Mouse (Mus musculus): ENCODE measurements around the gene H3f3a. TPM values are rescaled to one million over a fixed set of nuclear protein-coding genes. Genes with fewer than 3 reads are reported as not detected.
A peak's percentile ranks its signal among the peaks of the same experiment; 100 is the strongest.

H3f3a gene
- polyA plus RNA-seq, 1 experiment from 2014 or later: 2,888 TPM

- peaks cover 42% of the 10 kb centered on the region for H3K4me1 ChIP-seq (ENCODE audit: control insufficient read depth, insufficient read depth, low read length)
- H3K9ac ChIP-seq (ENCODE audit: low read depth, low read length): peak overlapping the region; percentile 99
- peak overlapping the region; percentile 59 for H3K4me2 ChIP-seq (ENCODE audit: low read length)
- peaks cover 10% of the 10 kb centered on the region for H3K36me3 ChIP-seq (ENCODE audit: control insufficient read depth, insufficient read depth, low read length)
- ATAC-seq: peak; percentile 51
- H3K9me3 ChIP-seq (replicated peaks; ENCODE audit: control insufficient read depth, low read length, poor library complexity, severe bottlenecking): no peaks in the 10 kb centered on the region
- no peaks in the 10 kb centered on the region for H3K27me3 ChIP-seq (ENCODE audit: control insufficient read depth, insufficient read depth, low read depth, low read length)
- H3K4me3 ChIP-seq (ENCODE audit: low read depth, low read length): peak overlapping the region; percentile 99
- H3K27ac ChIP-seq (ENCODE audit: low read length): peak overlapping the region; percentile 100
- WGBS: under 1% methylated on average over 71 of the region's 71 CpGs
These were observed 1.0 kb downstream of the H3f3a start for GRCm38 (mm10) chr1:180812463-180813408.

DNA sequence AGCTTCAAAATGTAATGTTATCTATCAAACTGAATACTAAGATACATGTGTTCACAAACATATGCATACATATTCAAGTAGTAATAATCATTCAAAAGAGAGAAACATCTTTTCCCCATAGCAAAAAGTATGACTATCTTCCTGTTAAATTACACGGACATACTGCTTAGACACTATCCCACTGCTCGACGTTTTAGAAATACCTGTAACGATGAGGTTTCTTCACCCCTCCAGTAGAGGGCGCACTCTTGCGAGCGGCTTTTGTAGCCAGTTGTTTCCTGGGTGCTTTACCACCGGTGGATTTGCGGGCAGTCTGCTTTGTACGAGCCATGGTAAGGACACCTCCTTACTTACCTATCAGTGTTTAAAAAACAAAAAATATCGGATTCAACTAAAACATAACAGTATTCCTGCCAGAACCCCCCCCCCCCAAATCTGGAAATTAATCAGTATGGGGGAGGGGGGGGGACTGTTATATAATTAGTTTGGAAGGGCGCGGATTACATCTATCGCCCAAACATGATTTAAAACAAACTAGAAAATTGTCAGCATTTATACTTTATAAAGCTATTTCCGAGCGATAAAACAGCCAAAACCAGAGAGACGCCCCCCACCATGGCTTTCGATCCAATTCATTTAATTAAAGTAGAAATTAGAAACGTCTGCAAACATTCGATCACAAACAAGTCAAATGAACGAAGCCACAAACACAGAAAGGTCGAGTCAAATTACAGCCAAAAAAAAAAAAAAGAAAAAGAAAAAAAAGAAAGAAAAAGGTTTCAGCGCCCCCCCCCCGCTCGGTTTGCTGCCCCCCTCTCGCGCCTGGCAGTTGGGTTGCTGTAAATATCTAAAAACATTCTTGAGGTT, 1.9 kb downstream of the H3f3a start:
- H3K27ac ChIP-seq (ENCODE audit: low read length): peak overlapping the region; percentile 100
- peaks cover 14% of the 10 kb centered on the region for H3K36me3 ChIP-seq (ENCODE audit: control insufficient read depth, insufficient read depth, low read length)
- no peaks in the 10 kb centered on the region for H3K27me3 ChIP-seq (ENCODE audit: control insufficient read depth, insufficient read depth, low read depth, low read length)
- H3K9me3 ChIP-seq (replicated peaks; ENCODE audit: control insufficient read depth, low read length, poor library complexity, severe bottlenecking): no peaks in the 10 kb centered on the region
- H3K9ac ChIP-seq (ENCODE audit: low read depth, low read length): peak overlapping the region; percentile 99
- 3% methylated on average over 27 of the region's 27 CpGs for WGBS
- H3K4me3 ChIP-seq (ENCODE audit: low read depth, low read length): peak overlapping the region; percentile 99
- ATAC-seq: no peak
- H3K4me2 ChIP-seq (ENCODE audit: low read length): peak overlapping the region; percentile 59
- H3K4me1 ChIP-seq (ENCODE audit: control insufficient read depth, insufficient read depth, low read length): peaks cover 44% of the 10 kb centered on the region

DNA sequence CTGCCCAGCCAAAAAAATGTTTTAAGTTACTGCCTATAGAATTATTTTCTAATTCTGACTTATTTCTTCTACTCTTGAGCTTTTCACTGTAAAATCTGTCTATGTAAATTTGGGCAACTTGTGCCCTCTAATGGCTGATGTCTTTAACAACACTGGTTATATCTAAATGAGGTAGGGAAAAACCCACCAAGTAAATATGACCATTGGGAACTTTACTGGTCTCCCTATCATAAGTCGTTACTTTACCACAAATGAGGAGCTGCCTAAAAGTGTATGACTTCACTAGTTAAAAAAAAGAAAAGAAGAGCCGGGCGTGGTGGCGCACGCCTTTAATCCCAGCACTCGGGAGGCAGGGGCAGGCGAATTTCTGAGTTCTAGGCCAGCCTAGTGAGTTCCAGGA, 2.8 kb downstream of the H3f3a start:
- Histone ChIP-seq H3K4me3 (ENCODE audit: low read depth, low read length) (peak overlapping the region; percentile 99), H3K9me3 (replicated peaks; ENCODE audit: control insufficient read depth, low read length, poor library complexity, severe bottlenecking) (no peaks in the 10 kb centered on the region), H3K4me2 (ENCODE audit: low read length) (peak overlapping the region; percentile 59), H3K9ac (ENCODE audit: low read depth, low read length) (no peak overlapping the region), H3K36me3 (ENCODE audit: control insufficient read depth, insufficient read depth, low read length) (peaks cover 17% of the 10 kb centered on the region), H3K27me3 (ENCODE audit: control insufficient read depth, insufficient read depth, low read depth, low read length) (no peaks in the 10 kb centered on the region), H3K4me1 (ENCODE audit: control insufficient read depth, insufficient read depth, low read length) (peaks cover 44% of the 10 kb centered on the region), H3K27ac (ENCODE audit: low read length) (no peak overlapping the region)
- ATAC-seq: no peak
- 65% methylated on average over 7 of the region's 7 CpGs for WGBS

DNA sequence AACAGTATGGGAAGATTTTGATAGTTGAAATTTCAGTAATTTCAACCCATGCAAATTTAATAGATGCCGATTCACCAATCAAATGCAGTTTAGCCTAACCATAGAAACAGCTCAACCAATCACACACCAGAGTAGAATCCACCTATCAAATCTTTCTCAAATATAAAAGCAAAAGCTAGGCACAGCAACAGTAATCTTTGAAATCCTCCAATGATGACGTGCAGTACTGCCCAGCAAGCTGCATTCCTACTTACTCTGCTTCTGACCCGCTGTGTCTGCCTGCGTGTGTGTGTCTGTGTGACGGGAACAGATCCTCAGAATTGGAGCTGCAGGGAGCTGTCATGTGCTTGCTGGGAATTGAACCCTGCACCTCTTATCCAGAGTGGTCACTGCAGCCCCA, 4.9 kb downstream of the H3f3a start:
- H3K4me2 ChIP-seq (ENCODE audit: low read length): peak overlapping the region; percentile 12; the same call in 1 of the 2 replicates
- peaks cover 33% of the 10 kb centered on the region for H3K36me3 ChIP-seq (ENCODE audit: control insufficient read depth, insufficient read depth, low read length)
- no peak overlapping the region for H3K4me3 ChIP-seq (ENCODE audit: low read depth, low read length)
- H3K9ac ChIP-seq (ENCODE audit: low read depth, low read length): no peak overlapping the region
- ATAC-seq: no peak
- H3K4me1 ChIP-seq (ENCODE audit: control insufficient read depth, insufficient read depth, low read length): peaks cover 28% of the 10 kb centered on the region
- 63% methylated on average over 5 of the region's 5 CpGs for WGBS
- no peak overlapping the region for H3K27ac ChIP-seq (ENCODE audit: low read length)
- no peaks in the 10 kb centered on the region for H3K27me3 ChIP-seq (ENCODE audit: control insufficient read depth, insufficient read depth, low read depth, low read length)
- H3K9me3 ChIP-seq (replicated peaks; ENCODE audit: control insufficient read depth, low read length, poor library complexity, severe bottlenecking): no peaks in the 10 kb centered on the region

DNA sequence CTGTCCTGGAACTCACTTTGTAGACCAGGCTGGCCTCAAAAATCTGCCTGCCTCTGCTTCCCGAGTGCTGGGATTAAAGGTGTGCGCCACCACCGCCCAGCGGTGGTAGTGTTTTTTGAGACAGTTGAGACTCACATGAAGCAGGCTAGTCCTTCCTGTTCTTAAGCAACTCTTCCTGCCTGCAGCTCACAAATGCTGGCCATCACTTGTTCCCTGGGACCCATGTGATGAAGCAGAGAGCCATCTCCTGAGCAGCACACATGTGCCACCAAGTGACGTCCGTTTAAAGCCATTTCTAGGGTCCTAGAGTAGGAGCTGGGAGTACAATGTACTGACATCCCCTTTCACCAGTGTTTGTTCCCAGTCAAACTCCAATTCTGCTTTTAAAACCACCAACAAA, 9.9 kb downstream of the H3f3a start:
- Histone ChIP-seq H3K4me3 (ENCODE audit: low read depth, low read length) (no peak overlapping the region), H3K9ac (ENCODE audit: low read depth, low read length) (no peak overlapping the region), H3K4me2 (ENCODE audit: low read length) (no peak overlapping the region), H3K36me3 (ENCODE audit: control insufficient read depth, insufficient read depth, low read length) (peaks cover 38% of the 10 kb centered on the region), H3K27ac (ENCODE audit: low read length) (no peak overlapping the region), H3K4me1 (ENCODE audit: control insufficient read depth, insufficient read depth, low read length) (peaks cover 9% of the 10 kb centered on the region), H3K9me3 (replicated peaks; ENCODE audit: control insufficient read depth, low read length, poor library complexity, severe bottlenecking) (no peaks in the 10 kb centered on the region), H3K27me3 (ENCODE audit: control insufficient read depth, insufficient read depth, low read depth, low read length) (no peaks in the 10 kb centered on the region)
- WGBS: 90% methylated on average over 6 of the region's 6 CpGs
- no peak for ATAC-seq

DNA sequence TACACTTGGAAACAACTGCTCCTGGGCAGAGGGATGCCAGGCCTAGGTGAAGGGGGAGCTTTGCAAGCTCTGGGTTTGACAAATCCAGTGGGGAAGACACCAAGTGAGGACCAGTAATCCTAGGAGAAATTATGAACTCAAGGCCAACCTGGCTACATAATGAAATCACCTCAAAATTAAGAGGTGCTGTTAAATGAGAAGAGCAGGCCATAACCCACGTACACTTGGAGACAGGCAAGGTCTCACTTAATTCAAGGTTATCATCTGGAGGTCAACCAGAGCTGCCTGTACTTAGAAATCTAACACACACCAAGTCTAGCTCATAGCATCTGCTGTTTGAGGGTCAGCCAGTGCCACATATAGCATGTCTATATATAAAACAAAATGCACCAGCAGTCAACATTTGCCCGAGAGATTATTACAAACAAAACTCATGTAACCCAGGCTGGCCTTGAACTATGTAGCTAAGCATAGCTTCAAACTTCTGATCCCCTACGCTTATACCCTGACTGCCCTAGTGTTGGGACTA, 12.2 kb downstream of the H3f3a start:
- Histone ChIP-seq H3K36me3 (ENCODE audit: control insufficient read depth, insufficient read depth, low read length) (peaks cover 29% of the 10 kb centered on the region), H3K9me3 (replicated peaks; ENCODE audit: control insufficient read depth, low read length, poor library complexity, severe bottlenecking) (no peaks in the 10 kb centered on the region), H3K4me1 (ENCODE audit: control insufficient read depth, insufficient read depth, low read length) (no peaks in the 10 kb centered on the region), H3K27ac (ENCODE audit: low read length) (no peak overlapping the region), H3K4me2 (ENCODE audit: low read length) (no peak overlapping the region), H3K4me3 (ENCODE audit: low read depth, low read length) (no peak overlapping the region), H3K9ac (ENCODE audit: low read depth, low read length) (no peak overlapping the region), H3K27me3 (ENCODE audit: control insufficient read depth, insufficient read depth, low read depth, low read length) (no peaks in the 10 kb centered on the region)
- ATAC-seq: peak; percentile 46; the same call in 1 of the 2 replicates
- 91% methylated on average over 3 of the region's 3 CpGs for WGBS

DNA sequence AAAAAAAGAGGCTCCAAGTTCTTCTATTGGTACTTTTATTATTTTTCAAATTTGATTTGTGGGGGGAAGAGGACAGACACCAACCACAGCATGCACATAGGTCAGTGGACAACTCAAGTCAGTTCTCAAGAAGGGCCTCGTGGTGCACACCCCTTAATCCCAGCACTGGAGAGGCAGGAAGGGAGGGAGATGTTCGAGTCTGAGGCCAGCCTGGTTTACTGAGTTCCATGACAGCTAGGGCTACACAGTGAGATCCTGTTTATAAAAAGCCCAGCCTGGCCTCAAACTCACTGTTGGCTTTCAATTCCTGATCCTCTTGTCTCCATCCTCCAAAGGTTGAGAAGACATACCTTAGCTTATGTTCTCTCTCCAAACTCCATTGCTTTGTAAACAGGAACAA, 12.9 kb downstream of the H3f3a start:
- Histone ChIP-seq H3K9ac (ENCODE audit: low read depth, low read length) (no peak overlapping the region), H3K36me3 (ENCODE audit: control insufficient read depth, insufficient read depth, low read length) (peaks cover 26% of the 10 kb centered on the region), H3K4me2 (ENCODE audit: low read length) (no peak overlapping the region), H3K4me1 (ENCODE audit: control insufficient read depth, insufficient read depth, low read length) (no peaks in the 10 kb centered on the region), H3K4me3 (ENCODE audit: low read depth, low read length) (no peak overlapping the region), H3K27ac (ENCODE audit: low read length) (no peak overlapping the region), H3K9me3 (replicated peaks; ENCODE audit: control insufficient read depth, low read length, poor library complexity, severe bottlenecking) (no peaks in the 10 kb centered on the region), H3K27me3 (ENCODE audit: control insufficient read depth, insufficient read depth, low read depth, low read length) (no peaks in the 10 kb centered on the region)
- WGBS: 53% methylated on average over 2 of the region's 2 CpGs
- no peak for ATAC-seq

- 92% methylated on average over 5 of the region's 5 CpGs for WGBS
- H3K4me3 ChIP-seq (ENCODE audit: low read depth, low read length): no peak overlapping the region
- no peak overlapping the region for H3K4me2 ChIP-seq (ENCODE audit: low read length)
- no peak overlapping the region for H3K27ac ChIP-seq (ENCODE audit: low read length)
- H3K9me3 ChIP-seq (replicated peaks; ENCODE audit: control insufficient read depth, low read length, poor library complexity, severe bottlenecking): no peaks in the 10 kb centered on the region
- H3K4me1 ChIP-seq (ENCODE audit: control insufficient read depth, insufficient read depth, low read length): no peaks in the 10 kb centered on the region
- no peaks in the 10 kb centered on the region for H3K27me3 ChIP-seq (ENCODE audit: control insufficient read depth, insufficient read depth, low read depth, low read length)
- no peak for ATAC-seq
- peaks cover 19% of the 10 kb centered on the region for H3K36me3 ChIP-seq (ENCODE audit: control insufficient read depth, insufficient read depth, low read length)
- H3K9ac ChIP-seq (ENCODE audit: low read depth, low read length): no peak overlapping the region
These were observed 13.7 kb downstream of the H3f3a start for GRCm38 (mm10) chr1:180800022-180800421.

All from midbrain, embryonic 16.5 days (tissue).